Mouse (Mus musculus) lung, adult 2 months (tissue): ENCODE data around the gene Alox12.

ENCODE experiments used
- CTCF ChIP-seq: fragments of 200-500 bp; IDR thresholded peaks from 2 replicates; pipeline ENCODE4 v1.5.1; 2011; ENCODE audit warnings: mild to moderate bottlenecking, low read length, control low read depth; ENCODE audit not compliant: insufficient read depth
- POLR2A ChIP-seq: fragments of 200-500 bp; IDR thresholded peaks from 2 replicates; pipeline ENCODE4 v1.6.1; 2011; ENCODE audit warnings: low read depth, mild to moderate bottlenecking, control low read depth, low read length, borderline replicate concordance; ENCODE audit errors: extremely low read depth

- peak; percentile 83; the same call in 1 of the 2 replicates for TF ChIP-seq POLR2A
- TF ChIP-seq CTCF = no peak
These were observed 15.4 kb downstream of the Alox12 start, which contains the start of the genes Gm21988 and Rnasek for GRCm38 (mm10) chr11:70239541-70240279.
